Comparison of ENCODE assay signal across 9 mouse cellular contexts in the genomic region with DNA sequence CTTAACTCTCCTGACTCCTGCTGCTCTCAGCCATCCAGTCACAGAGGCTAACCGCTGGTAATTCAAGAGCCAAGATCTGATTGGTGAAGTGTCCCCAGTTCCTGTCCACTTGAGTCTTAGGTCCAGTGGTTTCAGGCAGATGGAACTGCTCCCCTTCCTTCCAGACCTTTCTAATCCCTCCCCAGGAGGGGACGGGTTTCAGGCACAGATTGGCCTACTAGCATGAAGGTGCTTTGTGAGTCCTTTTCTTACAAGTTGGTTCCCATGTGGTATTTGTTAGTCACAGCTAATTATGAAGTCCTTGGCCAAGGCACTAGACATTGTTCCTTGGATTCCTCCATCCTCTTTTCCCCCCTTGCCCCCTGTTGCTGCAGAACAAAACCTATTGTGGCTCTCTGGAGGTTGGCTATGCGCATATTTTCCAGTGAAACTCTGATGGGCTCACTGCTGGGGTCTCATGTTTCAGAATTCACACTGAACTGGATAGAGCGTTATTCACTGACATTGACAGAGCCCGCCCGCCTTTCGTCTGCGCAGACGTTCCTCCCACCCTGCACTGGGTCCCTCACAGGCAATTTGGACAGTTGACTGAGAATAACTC.
DNase-seq lines count a peak whose midpoint lies in the region; ATAC-seq lines count a peak whose summit lies in the region.
"Had no signal": no experiment of that assay in that cellular context is flagged by ENCODE, and none has a peak within 500 bp of the region (broad histone marks: within the 10 kb centered on the region; RNA-seq: fewer than 3 reads in every experiment).

No protein-coding gene starts in this region.

- no peak overlapping the region for H3K9ac ChIP-seq in kidney, embryonic 15.5 days
- no peak overlapping the region for H3K9ac ChIP-seq in hindbrain, embryonic 14.5 days
- no peak overlapping the region for H3K9ac ChIP-seq in midbrain, embryonic 15.5 days
- H3K9ac ChIP-seq in liver, embryonic 12.5 days, result no peak overlapping the region

- peak overlapping the region; percentile 49; the same call in 1 of the 2 replicates for H3K27ac ChIP-seq in kidney, embryonic 15.5 days
- no peak overlapping the region for H3K27ac ChIP-seq in hindbrain, embryonic 14.5 days
- 0 out of 2 replicates have a peak overlapping the region, but pooled peaks have one; percentile 6 for H3K27ac ChIP-seq in midbrain, embryonic 15.5 days
- H3K27ac ChIP-seq in liver, embryonic 12.5 days, result no peak overlapping the region

- H3K4me3 ChIP-seq in kidney, embryonic 15.5 days (replicated peaks), result no peak overlapping the region
- no peak overlapping the region for H3K4me3 ChIP-seq in hindbrain, embryonic 14.5 days (replicated peaks; ENCODE audit: low read length)
- no peak overlapping the region for H3K4me3 ChIP-seq in midbrain, embryonic 15.5 days
- H3K4me3 ChIP-seq in liver, embryonic 12.5 days, result no peak overlapping the region

- 0 out of 2 replicates have a peak, but pooled peaks cover 4% of the 10 kb centered on the region for H3K27me3 ChIP-seq in kidney, embryonic 15.5 days
- H3K27me3 ChIP-seq in hindbrain, embryonic 14.5 days (ENCODE audit: control insufficient read depth, insufficient read depth, low read length), result no peaks in the 10 kb centered on the region
- H3K27me3 ChIP-seq in midbrain, embryonic 15.5 days (replicated peaks), result no peaks in the 10 kb centered on the region
- H3K27me3 ChIP-seq in liver, embryonic 12.5 days (replicated peaks), result no peaks in the 10 kb centered on the region

- H3K4me1 ChIP-seq in kidney, embryonic 15.5 days, result peaks cover 65% of the 10 kb centered on the region
- H3K4me1 ChIP-seq in hindbrain, embryonic 14.5 days (replicated peaks; ENCODE audit: control insufficient read depth, insufficient read depth, low read length), result peaks cover 44% of the 10 kb centered on the region
- peaks cover 42% of the 10 kb centered on the region for H3K4me1 ChIP-seq in midbrain, embryonic 15.5 days
- H3K4me1 ChIP-seq in liver, embryonic 12.5 days, result peaks cover 8% of the 10 kb centered on the region; the same call in 1 of the 2 replicates

- intact Hi-C loops in left cerebral cortex, postnatal 10 days (cut with DNase I), result no loop called here

- no peaks in the 10 kb centered on the region for H3K9me3 ChIP-seq in kidney, embryonic 15.5 days (replicated peaks)
- no peaks in the 10 kb centered on the region for H3K9me3 ChIP-seq in hindbrain, embryonic 14.5 days (ENCODE audit: control insufficient read depth, low read length)
- H3K9me3 ChIP-seq in midbrain, embryonic 15.5 days, result no peaks in the 10 kb centered on the region
- H3K9me3 ChIP-seq in liver, embryonic 12.5 days (replicated peaks), result no peaks in the 10 kb centered on the region

- no peak for DNase-seq in kidney, postnatal 10 days
- peak; percentile 35 for DNase-seq in embryo, embryonic 11.5 days (ENCODE audit: low read depth, low spot score)
- no peak for DNase-seq in hindbrain, embryonic 14.5 days (ENCODE audit: low spot score)
- DNase-seq in gastrocnemius, postnatal 25 days, result no peak
- DNase-seq in left cerebral cortex, postnatal 10 days (ENCODE audit: extremely low spot score in 1 of 2, low spot score in 2 of 2), result no peak

- H3K36me3 ChIP-seq in kidney, embryonic 15.5 days, result no peaks in the 10 kb centered on the region
- no peaks in the 10 kb centered on the region for H3K36me3 ChIP-seq in hindbrain, embryonic 14.5 days (replicated peaks; ENCODE audit: control insufficient read depth, insufficient read depth)
- H3K36me3 ChIP-seq in midbrain, embryonic 15.5 days (replicated peaks), result no peaks in the 10 kb centered on the region
- no peaks in the 10 kb centered on the region for H3K36me3 ChIP-seq in liver, embryonic 12.5 days
- H3K36me3 ChIP-seq: G1E had no signal

- peak; percentile 37 for ATAC-seq in kidney, embryonic 15.5 days (replicated peaks; ENCODE audit: low FRiP score)
- ATAC-seq in hindbrain, embryonic 14.5 days (ENCODE audit: low FRiP score), result 0 out of 2 replicates have a peak, but pooled peaks have one; percentile 36
- ATAC-seq in midbrain, embryonic 15.5 days (replicated peaks), result no peak
- ATAC-seq in liver, embryonic 12.5 days, result no peak

- peak overlapping the region; percentile 32; the same call in 1 of the 2 replicates for H3K4me2 ChIP-seq in kidney, embryonic 15.5 days
- H3K4me2 ChIP-seq in hindbrain, embryonic 14.5 days (replicated peaks), result no peak overlapping the region
- H3K4me2 ChIP-seq in midbrain, embryonic 15.5 days, result no peak overlapping the region
- H3K4me2 ChIP-seq in liver, embryonic 12.5 days, result no peak overlapping the region

- WGBS in kidney, embryonic 15.5 days, result 31% methylated on average over 9 of the region's 9 CpGs
- WGBS in hindbrain, embryonic 14.5 days, result 15% methylated on average over 9 of the region's 9 CpGs
- 22% methylated on average over 9 of the region's 9 CpGs for WGBS in midbrain, embryonic 15.5 days
- 77% methylated on average over 9 of the region's 9 CpGs for WGBS in liver, embryonic 12.5 days (ENCODE audit: insufficient replicate concordance)

Comparison
In these comparisons a context has a peak if more than half of its experiments do, and no peak if none do; other contexts are left out.
1. ATAC-seq: peak in kidney, embryonic 15.5 days (single experiment) and hindbrain, embryonic 14.5 days (single experiment); none in midbrain, embryonic 15.5 days (single experiment) and liver, embryonic 12.5 days (single experiment).
2. H3K27ac ChIP-seq: peak in kidney, embryonic 15.5 days (single experiment) and midbrain, embryonic 15.5 days (single experiment); none in hindbrain, embryonic 14.5 days (single experiment) and liver, embryonic 12.5 days (single experiment).